Mouse (Mus musculus) layer of hippocampus, postnatal 10 days (tissue): ENCODE measurements around the gene Tbc1d8. TPM values are rescaled to one million over a fixed set of nuclear protein-coding genes. Genes with fewer than 3 reads are reported as not detected.
A peak's percentile ranks its signal among the peaks of the same experiment; 100 is the strongest.

Source experiments
- DNase-seq, 2 experiments: peaks; one replicate each; pipeline ENCODE4 v3.0.0; 2021; ENCODE audit warnings: low spot score in 2 of 2
- long read RNA-seq: library from polyadenylated mRNA; stranded (forward); transcript quantifications from one replicate; pipeline ENCODE4 v2.0.0, GENCODE M21; 2023
- total RNA-seq, 2 experiments: library from RNA; stranded (reverse); gene quantifications; 2 replicates each; pipeline ENCODE4 v1.2.3; 2021

The Tbc1d8 gene
- 10 to 100 TPM; 14.9 to 15.0 TPM for total RNA-seq
- long read RNA-seq, full-length matches to known transcripts, result 5 of 6 reads
- long read RNA-seq, partial matches to known transcripts, result 0 of 6 reads
- long read RNA-seq, other reads (novel, unspliced or antisense), result 1 of 6 reads

GRCm38 (mm10) chr1:39478057-39478895, at the start of gene Tbc1d8:
TSS of gene Tbc1d8 (minus strand) at chr1:39478755.
- DNase-seq, result peak; percentile 79 to 88

- no peak for DNase-seq
Measured at GRCm38 (mm10) chr1:39528319-39528718, 49.8 kb upstream of the Tbc1d8 start.

GRCm38 (mm10) chr1:39527432-39527831, 48.9 kb upstream of the Tbc1d8 start:
- peak; percentile 74 to 77 for DNase-seq

- DNase-seq, result no peak
Measured at GRCm38 (mm10) chr1:39526371-39527167, 48.0 kb upstream of the Tbc1d8 start.

- DNase-seq, result no peak
Measured at GRCm38 (mm10) chr1:39525763-39526162, 47.2 kb upstream of the Tbc1d8 start.

GRCm38 (mm10) chr1:39522519-39522918, 44.0 kb upstream of the Tbc1d8 start:
- peak; percentile 36 to 52 for DNase-seq

- DNase-seq, result no peak
Measured at GRCm38 (mm10) chr1:39521326-39521725, 42.8 kb upstream of the Tbc1d8 start.

- DNase-seq, result peak in 1 of 2 experiments; percentile 20
Measured at GRCm38 (mm10) chr1:39515303-39515991, 36.9 kb upstream of the Tbc1d8 start.

GRCm38 (mm10) chr1:39512183-39512582, 33.6 kb upstream of the Tbc1d8 start:
- no peak for DNase-seq

- no peak for DNase-seq
Measured at GRCm38 (mm10) chr1:39511775-39512174, 33.2 kb upstream of the Tbc1d8 start.

- DNase-seq, result no peak
Measured at GRCm38 (mm10) chr1:39505600-39505999, 27.0 kb upstream of the Tbc1d8 start.

GRCm38 (mm10) chr1:39504261-39504660, 25.7 kb upstream of the Tbc1d8 start:
- DNase-seq, result no peak

- DNase-seq, result peak in 1 of 2 experiments; percentile 29
Measured at GRCm38 (mm10) chr1:39502817-39503633, 24.5 kb upstream of the Tbc1d8 start.

- no peak for DNase-seq
Measured at GRCm38 (mm10) chr1:39499485-39499941, 21.0 kb upstream of the Tbc1d8 start.

- DNase-seq, result no peak
Measured at GRCm38 (mm10) chr1:39497748-39498147, 19.2 kb upstream of the Tbc1d8 start.

- DNase-seq, result no peak
Measured at GRCm38 (mm10) chr1:39496995-39497394, 18.4 kb upstream of the Tbc1d8 start.

- no peak for DNase-seq
Measured at GRCm38 (mm10) chr1:39493664-39494063, 15.1 kb upstream of the Tbc1d8 start.

GRCm38 (mm10) chr1:39493165-39493564, 14.6 kb upstream of the Tbc1d8 start:
- no peak for DNase-seq

- no peak for DNase-seq
Measured at GRCm38 (mm10) chr1:39487370-39487769, 8.8 kb upstream of the Tbc1d8 start.

GRCm38 (mm10) chr1:39482115-39482815, 3.7 kb upstream of the Tbc1d8 start:
- DNase-seq, result no peak
